Mouse (Mus musculus) midbrain, embryonic 14.5 days (tissue): ENCODE data around the gene Dpp4. TPM values are rescaled to one million over a fixed set of nuclear protein-coding genes. Genes with fewer than 3 reads are reported as not detected.

Experiments
- ATAC-seq: fragments of 200-750 bp; cut with Nextera tagmentation; 2 replicates; pipeline ENCODE4 v1.8.0; 2017; ENCODE audit warnings: moderate number of reproducible peaks, moderate library complexity; ENCODE audit not compliant: low FRiP score, low TSS enrichment
- DNase-seq: peaks from one replicate; pipeline ENCODE4 v3.0.0-alpha.2; 2015
- H3K27ac ChIP-seq: fragments of 300-500 bp; sonication (generic); replicated peaks from 2 replicates; pipeline ENCODE4 v1.5.1; 2014; ENCODE audit warnings: mild to moderate bottlenecking, low read depth, low read length, moderate library complexity
- H3K27me3 ChIP-seq: fragments of 300-500 bp; sonication (generic); 2 replicates; pipeline ENCODE4 v1.6.1; 2014; ENCODE audit warnings: low read length, control low read depth, mixed read lengths; ENCODE audit not compliant: control insufficient read depth, insufficient read depth
- H3K36me3 ChIP-seq: fragments of 300-500 bp; sonication (generic); 2 replicates; pipeline ENCODE4 v1.6.1; 2014; ENCODE audit warnings: low read length, control low read depth; ENCODE audit not compliant: control insufficient read depth, insufficient read depth
- H3K4me1 ChIP-seq: fragments of 300-500 bp; sonication (generic); 2 replicates; pipeline ENCODE4 v1.6.1; 2014; ENCODE audit warnings: mild to moderate bottlenecking, antibody characterized with exemption, low read length, control low read depth; ENCODE audit not compliant: control insufficient read depth, insufficient read depth
- H3K4me2 ChIP-seq: fragments of 300-500 bp; sonication (generic); 2 replicates; pipeline ENCODE4 v1.6.1; 2014; ENCODE audit warnings: mild to moderate bottlenecking, low read length, moderate library complexity
- H3K4me3 ChIP-seq: fragments of 300-500 bp; sonication (generic); replicated peaks from 2 replicates; pipeline ENCODE4 v1.5.1; 2014; ENCODE audit warnings: low read depth, low read length
- H3K9ac ChIP-seq: fragments of 300-500 bp; sonication (generic); replicated peaks from 2 replicates; pipeline ENCODE4 v1.6.1; 2014; ENCODE audit warnings: mild to moderate bottlenecking, low read length, moderate library complexity
- H3K9me3 ChIP-seq: fragments of 300-500 bp; sonication (generic); 2 replicates; pipeline ENCODE4 v1.6.1; 2016; ENCODE audit warnings: low read length, control low read depth, mixed read lengths; ENCODE audit not compliant: control insufficient read depth
- whole genome bisulfite sequencing: fragments of 180-500 bp; shearing (Covaris S2); extraction: QIAGEN DNeasy Blood & Tissue Kit; methylation state at CpG from one replicate; pipeline ENCODE4 v1.1.7; 2014; 5-methylcytosine and 5-hydroxymethylcytosine counted together
- polyA plus RNA-seq: library from polyadenylated mRNA; unstranded; fragments of >200 nt; fragmentation: Nextera tagmentation; extraction: Ambion mirVana; gene quantifications from 2 replicates; pipeline ENCODE4 v1.2.1, GENCODE M21; 2014

Gene Dpp4
- polyA plus RNA-seq, 1 experiment from 2014 or later = 1.5 TPM

- no peak for DNase-seq
- no peak for ATAC-seq
- H3K36me3 ChIP-seq = no peaks in the 10 kb centered on the region
- no peak overlapping the region for H3K27ac ChIP-seq
- H3K4me3 ChIP-seq = no peak overlapping the region
- WGBS = 89% methylated on average over 4 of the region's 4 CpGs
- H3K27me3 ChIP-seq = no peaks in the 10 kb centered on the region
- no peak overlapping the region for H3K4me2 ChIP-seq
- H3K9ac ChIP-seq = no peak overlapping the region
- no peaks in the 10 kb centered on the region for H3K4me1 ChIP-seq
- no peaks in the 10 kb centered on the region for H3K9me3 ChIP-seq
Measured at GRCm38 (mm10) chr2:62383196-62383595, 28.8 kb downstream of the Dpp4 start.

GRCm38 (mm10) chr2:62382440-62382839 is 29.6 kb downstream of the Dpp4 start:
- no peak for DNase-seq
- Histone ChIP-seq H3K27me3 (no peaks in the 10 kb centered on the region), H3K4me2 (no peak overlapping the region), H3K9ac (no peak overlapping the region), H3K4me3 (no peak overlapping the region), H3K4me1 (no peaks in the 10 kb centered on the region), H3K9me3 (no peaks in the 10 kb centered on the region), H3K27ac (no peak overlapping the region), H3K36me3 (no peaks in the 10 kb centered on the region)
- 73% methylated on average over 5 of the region's 5 CpGs for WGBS
- no peak for ATAC-seq

GRCm38 (mm10) chr2:62381756-62382155 is 30.3 kb downstream of the Dpp4 start:
- H3K27ac ChIP-seq = no peak overlapping the region
- no peak overlapping the region for H3K4me3 ChIP-seq
- no peaks in the 10 kb centered on the region for H3K36me3 ChIP-seq
- DNase-seq = no peak
- WGBS = 80% methylated on average over 6 of the region's 6 CpGs
- H3K4me2 ChIP-seq = no peak overlapping the region
- H3K27me3 ChIP-seq = no peaks in the 10 kb centered on the region
- no peaks in the 10 kb centered on the region for H3K4me1 ChIP-seq
- H3K9ac ChIP-seq = no peak overlapping the region
- no peaks in the 10 kb centered on the region for H3K9me3 ChIP-seq
- no peak for ATAC-seq

- Histone ChIP-seq H3K4me1 (no peaks in the 10 kb centered on the region), H3K27me3 (no peaks in the 10 kb centered on the region), H3K36me3 (no peaks in the 10 kb centered on the region), H3K4me3 (no peak overlapping the region), H3K27ac (no peak overlapping the region), H3K9me3 (no peaks in the 10 kb centered on the region), H3K9ac (no peak overlapping the region), H3K4me2 (no peak overlapping the region)
- DNase-seq (no peak), ATAC-seq (no peak)
- WGBS = 75% methylated on average over 11 of the region's 11 CpGs
Measured at GRCm38 (mm10) chr2:62373692-62374091, 38.3 kb downstream of the Dpp4 start.

- 71% methylated on average over 2 of the region's 2 CpGs for WGBS
- H3K36me3 ChIP-seq = no peaks in the 10 kb centered on the region
- no peaks in the 10 kb centered on the region for H3K27me3 ChIP-seq
- H3K4me3 ChIP-seq = no peak overlapping the region
- DNase-seq (no peak), ATAC-seq (no peak)
- H3K4me2 ChIP-seq = no peak overlapping the region
- H3K4me1 ChIP-seq = no peaks in the 10 kb centered on the region
- no peaks in the 10 kb centered on the region for H3K9me3 ChIP-seq
- H3K9ac ChIP-seq = no peak overlapping the region
- no peak overlapping the region for H3K27ac ChIP-seq
Measured at GRCm38 (mm10) chr2:62370048-62370447, 42.0 kb downstream of the Dpp4 start.

- DNase-seq (no peak), ATAC-seq (no peak; the same call in 1 of the 2 replicates)
- Histone ChIP-seq H3K4me1 (no peaks in the 10 kb centered on the region), H3K4me2 (no peak overlapping the region), H3K27me3 (no peaks in the 10 kb centered on the region), H3K27ac (no peak overlapping the region), H3K9ac (no peak overlapping the region), H3K4me3 (no peak overlapping the region), H3K36me3 (no peaks in the 10 kb centered on the region), H3K9me3 (no peaks in the 10 kb centered on the region)
- WGBS = 86% methylated on average over 5 of the region's 5 CpGs
Measured at GRCm38 (mm10) chr2:62368349-62369053, 43.5 kb downstream of the Dpp4 start.

GRCm38 (mm10) chr2:62363606-62364005 is 48.4 kb downstream of the Dpp4 start:
- Histone ChIP-seq H3K4me1 (no peaks in the 10 kb centered on the region), H3K36me3 (no peaks in the 10 kb centered on the region), H3K27ac (no peak overlapping the region), H3K9ac (no peak overlapping the region), H3K9me3 (no peaks in the 10 kb centered on the region), H3K4me3 (no peak overlapping the region), H3K27me3 (no peaks in the 10 kb centered on the region), H3K4me2 (no peak overlapping the region)
- no peak for ATAC-seq
- 87% methylated on average over 4 of the region's 4 CpGs for WGBS
- DNase-seq = no peak

- Histone ChIP-seq H3K9ac (no peak overlapping the region), H3K4me2 (no peak overlapping the region), H3K4me3 (no peak overlapping the region), H3K27me3 (no peaks in the 10 kb centered on the region), H3K36me3 (no peaks in the 10 kb centered on the region), H3K27ac (no peak overlapping the region), H3K9me3 (no peaks in the 10 kb centered on the region), H3K4me1 (no peaks in the 10 kb centered on the region)
- 92% methylated on average over 9 of the region's 9 CpGs for WGBS
- DNase-seq (no peak), ATAC-seq (no peak)
Measured at GRCm38 (mm10) chr2:62362211-62362610, 49.8 kb downstream of the Dpp4 start.

- DNase-seq (no peak), ATAC-seq (no peak)
- H3K9me3 ChIP-seq = no peaks in the 10 kb centered on the region
- no peak overlapping the region for H3K27ac ChIP-seq
- H3K4me2 ChIP-seq = no peak overlapping the region
- no peaks in the 10 kb centered on the region for H3K4me1 ChIP-seq
- 77% methylated on average over 3 of the region's 3 CpGs for WGBS
- no peaks in the 10 kb centered on the region for H3K36me3 ChIP-seq
- H3K27me3 ChIP-seq = no peaks in the 10 kb centered on the region
- no peak overlapping the region for H3K9ac ChIP-seq
- no peak overlapping the region for H3K4me3 ChIP-seq
Measured at GRCm38 (mm10) chr2:62361514-62361913, 50.5 kb downstream of the Dpp4 start.
